Mouse (Mus musculus): ENCODE results near the gene Uba7. TPM values are rescaled to one million over a fixed set of nuclear protein-coding genes. Genes with fewer than 3 reads are reported as not detected.
A peak's percentile ranks its signal among the peaks of the same experiment; 100 is the strongest.
"Not testable (repeated sequence)": the region's sequence is repeated elsewhere in the genome, so short reads cannot be mapped to it uniquely, and the experiment has no call there.

The Uba7 gene
- polyA plus RNA-seq, 1 experiment from 2014 or later: 37.0 TPM

DNA sequence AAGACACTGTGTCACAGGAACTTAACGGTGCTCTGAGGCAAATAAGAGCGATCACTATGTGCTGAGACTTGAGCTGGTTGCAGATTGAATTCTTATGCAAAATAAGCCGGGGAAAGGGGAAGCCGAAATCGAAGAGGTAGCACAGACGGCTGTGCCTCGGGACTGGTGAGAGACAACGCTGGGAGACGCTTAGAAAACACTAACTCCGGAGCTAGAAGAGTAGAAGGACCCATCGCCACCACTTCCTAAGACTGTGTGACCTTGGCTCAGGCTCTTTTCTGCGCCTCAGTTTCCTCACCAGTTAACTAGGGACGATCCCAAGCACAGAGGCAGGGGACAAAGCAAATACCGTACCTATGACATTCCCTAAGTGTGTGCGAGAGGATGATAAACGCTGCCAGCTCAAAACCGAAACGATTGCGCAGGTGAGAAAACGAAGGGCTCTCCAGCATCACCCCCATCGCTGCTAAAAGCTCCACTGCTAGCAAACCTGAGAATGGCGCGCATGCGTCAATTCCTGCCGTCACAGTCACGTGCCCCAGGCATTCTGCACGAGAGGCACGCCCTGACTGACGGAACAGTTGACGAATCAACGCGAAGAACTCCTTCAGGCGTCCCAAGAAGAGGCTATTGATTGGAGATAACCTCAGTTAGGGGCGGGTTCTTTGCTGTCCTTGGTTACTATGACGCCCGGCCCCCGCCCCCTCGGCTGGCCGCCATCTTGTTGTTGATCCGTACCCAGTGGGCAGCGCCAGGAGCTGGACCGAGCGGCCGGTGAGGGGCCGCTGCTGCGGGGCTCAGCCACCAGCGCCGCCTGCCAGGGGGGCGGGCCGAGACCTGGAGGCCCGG lies 26.8 kb downstream of the Uba7 start, which contains the start of gene Ip6k1:
Gene Ip6k1 (plus strand): TSS at position 580 of the 849 bp plus-strand sequence.
- H3K9ac ChIP-seq: peak within 1 kb of the TSS; percentile 96
- H3K27me3 ChIP-seq (replicated peaks): no peaks in the 10 kb centered on the region
- 0 out of 2 replicates have a peak, but pooled peaks cover 7% of the 10 kb centered on the region for H3K4me1 ChIP-seq
- WGBS: under 1% methylated on average over 51 of the region's 51 CpGs
- H3K36me3 ChIP-seq: no peaks in the 10 kb centered on the region
- peak within 1 kb of the TSS; percentile 94 for H3K27ac ChIP-seq
- ATAC-seq (ENCODE audit: insufficient read depth, low FRiP score, low read depth): peak; percentile 98
- peak within 1 kb of the TSS; percentile 100 for H3K4me3 ChIP-seq (replicated peaks)
- no peaks in the 10 kb centered on the region for H3K9me3 ChIP-seq
- H3K4me2 ChIP-seq: peak within 1 kb of the TSS; percentile 85

DNA sequence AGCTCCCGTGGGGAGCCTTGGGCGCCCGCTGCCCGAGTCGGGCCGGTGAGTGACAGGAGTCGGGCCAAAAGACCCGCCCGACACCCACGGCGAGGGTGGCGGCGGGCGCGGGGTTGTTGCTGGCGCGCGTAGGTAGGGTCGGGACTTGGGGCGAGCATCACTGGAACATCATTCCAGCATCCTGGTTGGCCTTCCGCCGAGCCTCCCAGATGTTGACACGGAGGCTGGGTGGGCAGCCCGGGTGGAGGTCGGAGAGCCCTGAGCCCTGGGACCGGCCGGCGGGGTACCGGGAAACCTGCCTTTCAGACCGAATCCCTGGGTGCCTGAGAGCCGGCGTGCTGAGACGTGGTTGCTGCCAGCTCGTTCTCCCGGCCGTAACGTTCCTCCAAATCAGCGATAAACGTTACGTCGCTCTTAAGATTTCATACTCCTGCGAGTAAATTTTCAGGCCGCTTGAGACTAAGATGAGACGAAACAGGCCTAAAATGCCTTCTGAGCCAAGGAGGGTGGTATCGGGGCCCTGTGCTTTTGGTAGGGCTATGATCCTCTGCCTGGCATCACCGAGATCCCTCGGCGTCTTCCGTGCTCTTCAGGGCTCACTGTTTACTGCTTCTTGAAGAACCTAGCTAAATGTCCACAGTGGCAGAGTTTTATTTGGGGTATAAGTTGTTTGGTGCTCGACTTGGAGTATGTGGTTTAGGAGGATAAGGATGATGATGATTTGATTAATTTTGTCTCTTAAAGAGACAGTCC lies 27.6 kb downstream of the Uba7 start:
- no peaks in the 10 kb centered on the region for H3K36me3 ChIP-seq
- peak overlapping the region; percentile 100 for H3K4me3 ChIP-seq (replicated peaks)
- no peaks in the 10 kb centered on the region for H3K27me3 ChIP-seq (replicated peaks)
- ATAC-seq (ENCODE audit: insufficient read depth, low FRiP score, low read depth): peak; percentile 48
- peak overlapping the region; percentile 96 for H3K9ac ChIP-seq
- H3K9me3 ChIP-seq: no peaks in the 10 kb centered on the region
- H3K4me2 ChIP-seq: peak overlapping the region; percentile 61
- 0 out of 2 replicates have a peak, but pooled peaks cover 7% of the 10 kb centered on the region for H3K4me1 ChIP-seq
- whole genome bisulfite sequencing: under 1% methylated on average over 50 of the region's 50 CpGs
- H3K27ac ChIP-seq: peak overlapping the region; percentile 94

DNA sequence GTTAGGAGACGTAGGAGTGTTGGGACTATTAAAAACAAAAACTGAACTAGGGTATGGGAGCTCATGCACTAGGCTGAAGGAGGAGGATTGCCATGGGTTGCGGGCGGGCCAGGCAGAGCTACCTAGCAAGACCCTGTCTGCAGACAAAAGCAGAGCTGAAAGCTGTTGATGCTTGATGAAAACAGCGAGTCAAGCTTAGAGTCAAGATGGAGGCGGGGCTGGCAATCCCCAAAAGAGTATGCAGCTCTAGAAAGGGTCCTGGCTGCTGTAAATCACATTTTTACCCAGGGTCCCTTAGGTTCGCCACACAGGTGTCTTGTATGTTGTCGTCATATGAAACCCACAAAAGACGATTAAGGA lies 28.2 kb downstream of the Uba7 start:
- Histone ChIP-seq H3K4me1 (0 out of 2 replicates have a peak, but pooled peaks cover 7% of the 10 kb centered on the region), H3K4me3 (replicated peaks) (peak overlapping the region; percentile 100), H3K9ac (peak overlapping the region; percentile 96), H3K27ac (peak overlapping the region; percentile 94; the same call in 1 of the 2 replicates), H3K9me3 (no peaks in the 10 kb centered on the region), H3K27me3 (replicated peaks) (no peaks in the 10 kb centered on the region), H3K36me3 (no peaks in the 10 kb centered on the region), H3K4me2 (peak overlapping the region; percentile 61)
- ATAC-seq (ENCODE audit: insufficient read depth, low FRiP score, low read depth): no peak
- WGBS: 12% methylated on average over 8 of the region's 8 CpGs

DNA sequence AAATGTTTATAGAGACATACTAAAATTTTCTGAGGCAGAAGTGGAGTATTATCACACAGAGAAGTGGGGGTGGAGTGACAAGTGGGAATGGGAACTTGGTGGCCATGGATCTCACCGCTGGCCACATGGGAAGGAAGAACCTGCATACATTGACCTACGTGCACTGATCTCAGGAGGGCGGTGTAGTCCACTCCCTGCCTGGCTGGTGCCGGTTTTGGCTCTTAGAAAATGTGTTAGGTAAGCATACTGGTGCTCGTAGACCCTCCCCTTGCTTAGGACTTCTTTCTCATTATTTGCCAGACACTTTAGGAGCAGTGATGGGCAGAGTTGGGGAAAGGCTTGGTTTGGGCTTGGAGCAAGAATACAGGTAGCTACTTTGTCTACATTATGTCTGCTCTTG lies 32.7 kb downstream of the Uba7 start:
- Histone ChIP-seq H3K9me3 (no peaks in the 10 kb centered on the region), H3K9ac (no peak overlapping the region), H3K4me2 (no peak overlapping the region), H3K4me3 (replicated peaks) (no peak overlapping the region), H3K27me3 (replicated peaks) (no peaks in the 10 kb centered on the region), H3K27ac (no peak overlapping the region), H3K36me3 (no peaks in the 10 kb centered on the region), H3K4me1 (0 out of 2 replicates have a peak, but pooled peaks cover 7% of the 10 kb centered on the region)
- no peak for ATAC-seq (ENCODE audit: insufficient read depth, low FRiP score, low read depth)
- WGBS: 82% methylated on average over 5 of the region's 5 CpGs

DNA sequence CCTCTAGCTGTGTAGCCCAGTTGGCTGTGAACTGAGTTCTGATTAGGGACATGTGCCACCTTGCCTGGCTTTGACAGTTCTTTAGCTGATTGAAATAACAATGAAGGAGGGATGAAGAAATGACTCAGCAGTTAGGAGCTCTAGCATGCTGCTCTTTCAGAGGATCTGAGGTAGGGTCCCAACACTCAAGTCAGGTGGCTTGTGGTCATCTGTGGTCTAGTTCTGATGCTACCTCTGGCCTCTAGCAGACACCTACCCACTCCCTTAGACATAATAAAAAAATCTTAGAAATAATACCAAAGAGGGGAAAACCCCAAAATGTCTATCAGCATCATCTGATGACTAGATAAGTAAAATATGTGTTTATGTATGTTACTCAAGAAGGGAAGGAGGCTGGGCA lies 35.1 kb downstream of the Uba7 start:
- no peaks in the 10 kb centered on the region for H3K4me1 ChIP-seq
- H3K4me3 ChIP-seq (replicated peaks): no peak overlapping the region
- H3K9ac ChIP-seq: no peak overlapping the region
- H3K36me3 ChIP-seq: no peaks in the 10 kb centered on the region
- no peak overlapping the region for H3K27ac ChIP-seq
- ATAC-seq (ENCODE audit: insufficient read depth, low FRiP score, low read depth): no peak
- no peaks in the 10 kb centered on the region for H3K9me3 ChIP-seq
- no peak overlapping the region for H3K4me2 ChIP-seq
- H3K27me3 ChIP-seq (replicated peaks): no peaks in the 10 kb centered on the region

DNA sequence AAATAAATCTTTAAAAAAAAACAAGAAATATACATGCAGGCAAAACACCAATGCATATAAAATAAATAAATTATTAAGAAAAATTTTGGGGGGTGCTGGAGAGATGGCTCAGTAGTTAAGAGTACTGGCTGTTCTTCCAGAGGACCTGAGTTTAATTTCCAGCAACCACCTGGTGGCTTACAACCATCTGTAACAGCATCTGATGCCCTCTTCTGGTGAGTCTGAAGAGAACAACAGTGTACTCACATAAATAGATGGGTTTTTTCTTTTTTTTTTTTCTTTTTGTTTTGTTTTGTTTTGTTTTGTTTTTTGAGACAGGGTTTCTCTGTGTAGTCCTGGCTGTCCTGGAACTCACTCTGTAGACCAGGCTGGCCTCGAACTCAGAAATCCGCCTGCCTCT lies 38.3 kb downstream of the Uba7 start:
- not testable (repeated sequence) for H3K4me3 ChIP-seq (replicated peaks); H3K4me2 ChIP-seq; H3K27me3 ChIP-seq (replicated peaks); H3K27ac ChIP-seq; H3K9me3 ChIP-seq; H3K4me1 ChIP-seq; H3K36me3 ChIP-seq; H3K9ac ChIP-seq; ATAC-seq (ENCODE audit: insufficient read depth, low FRiP score, low read depth)
- WGBS: 95% methylated on average over 2 of the region's 2 CpGs

DNA sequence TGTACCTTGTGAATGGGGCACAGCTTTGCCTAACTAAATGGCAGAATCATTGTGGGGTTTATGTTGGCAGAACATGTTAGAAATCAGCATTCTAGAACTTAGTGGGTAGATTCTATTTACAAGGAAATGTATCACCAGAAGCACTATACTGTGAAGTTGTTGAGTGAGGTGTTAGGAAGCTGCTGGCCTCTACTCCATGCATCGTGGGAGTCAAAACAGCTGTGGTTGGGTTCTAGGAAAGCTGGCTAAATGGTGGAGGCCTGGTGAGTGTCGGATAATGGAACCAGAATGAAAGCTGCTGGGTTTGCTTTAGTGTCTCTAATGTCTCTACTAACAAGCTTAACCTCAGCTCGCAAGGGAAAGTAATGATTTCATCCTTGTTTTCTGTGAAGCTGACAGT lies 41.8 kb downstream of the Uba7 start:
- H3K27me3 ChIP-seq (replicated peaks): no peaks in the 10 kb centered on the region
- H3K9me3 ChIP-seq: no peaks in the 10 kb centered on the region
- H3K9ac ChIP-seq: no peak overlapping the region
- no peak for ATAC-seq (ENCODE audit: insufficient read depth, low FRiP score, low read depth)
- H3K4me1 ChIP-seq: no peaks in the 10 kb centered on the region
- H3K36me3 ChIP-seq: no peaks in the 10 kb centered on the region
- H3K4me3 ChIP-seq (replicated peaks): no peak overlapping the region
- no peak overlapping the region for H3K4me2 ChIP-seq
- WGBS: 78% methylated on average over 3 of the region's 3 CpGs
- H3K27ac ChIP-seq: no peak overlapping the region

DNA sequence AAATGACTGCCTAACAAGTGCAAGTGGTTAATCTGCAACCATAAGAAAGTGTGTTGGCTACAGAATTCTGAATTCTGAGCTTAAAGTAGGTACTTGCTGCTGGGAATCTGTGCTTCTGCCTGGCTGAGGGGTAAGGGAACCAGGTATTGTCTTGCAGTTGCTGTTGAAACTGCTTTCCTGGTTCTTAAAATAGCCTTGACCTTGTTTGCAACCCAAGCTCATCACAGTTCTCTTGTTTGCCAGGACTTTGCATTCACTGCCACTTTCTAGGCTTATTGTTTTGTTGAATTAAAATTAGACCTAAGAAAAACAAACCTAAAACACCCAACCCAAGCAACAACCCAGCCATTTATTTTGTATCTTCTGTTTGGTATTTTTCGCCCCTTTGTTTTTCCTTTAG lies 45.4 kb downstream of the Uba7 start:
- H3K4me1 ChIP-seq: no peaks in the 10 kb centered on the region
- no peak overlapping the region for H3K27ac ChIP-seq
- peaks cover 17% of the 10 kb centered on the region; the same call in 1 of the 2 replicates for H3K36me3 ChIP-seq
- H3K9ac ChIP-seq: no peak overlapping the region
- no peak overlapping the region for H3K4me2 ChIP-seq
- WGBS: 84% methylated on average over 1 of the region's 1 CpGs
- H3K4me3 ChIP-seq (replicated peaks): no peak overlapping the region
- ATAC-seq (ENCODE audit: insufficient read depth, low FRiP score, low read depth): no peak
- H3K27me3 ChIP-seq (replicated peaks): no peaks in the 10 kb centered on the region
- H3K9me3 ChIP-seq: no peaks in the 10 kb centered on the region

DNA sequence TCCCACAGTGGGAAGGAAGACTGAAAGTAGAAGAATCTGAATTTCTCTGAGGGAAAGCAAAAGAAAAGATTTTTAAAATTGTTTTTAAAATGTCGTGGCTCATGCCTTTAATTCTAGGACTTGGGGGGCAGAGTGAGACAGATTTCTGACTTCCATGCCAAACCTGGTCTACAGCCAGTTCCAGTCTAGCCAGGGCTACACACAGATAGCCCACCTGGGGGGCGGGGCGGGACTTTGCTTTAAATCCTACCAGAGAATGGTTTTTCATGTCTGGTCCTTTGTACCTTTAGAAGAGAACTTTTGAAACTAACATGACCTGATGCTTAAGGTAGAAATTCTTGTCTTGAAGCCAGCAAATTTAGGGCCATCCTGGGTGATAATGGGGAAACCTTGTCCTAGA lies 47.9 kb downstream of the Uba7 start:
- 89% methylated on average over 3 of the region's 3 CpGs for WGBS

DNA sequence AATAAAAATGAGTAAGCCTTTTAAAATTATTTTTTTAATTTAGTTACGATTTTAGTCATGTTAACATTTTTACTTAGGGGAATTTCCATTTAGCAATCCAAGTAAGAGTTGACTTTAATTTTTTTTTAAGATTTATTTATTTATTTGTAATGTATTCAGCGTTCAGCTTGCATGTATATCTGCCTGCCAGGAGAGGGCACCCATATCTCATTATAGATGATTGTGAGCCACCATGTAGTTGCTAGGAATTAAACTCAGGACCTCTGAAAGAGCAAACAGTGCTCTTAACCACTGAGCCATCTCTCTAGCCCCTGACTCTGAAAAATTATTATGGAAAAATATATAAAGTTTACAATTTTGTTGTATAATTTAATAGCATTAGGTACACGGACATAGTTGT lies 51.3 kb downstream of the Uba7 start:
- H3K9me3 ChIP-seq: no peaks in the 10 kb centered on the region
- H3K9ac ChIP-seq: no peak overlapping the region
- peaks cover 36% of the 10 kb centered on the region for H3K36me3 ChIP-seq
- H3K27ac ChIP-seq: no peak overlapping the region
- H3K4me1 ChIP-seq: no peaks in the 10 kb centered on the region
- no peak for ATAC-seq (ENCODE audit: insufficient read depth, low FRiP score, low read depth)
- WGBS: 88% methylated on average over 3 of the region's 3 CpGs
- no peak overlapping the region for H3K4me2 ChIP-seq
- H3K4me3 ChIP-seq (replicated peaks): no peak overlapping the region
- no peaks in the 10 kb centered on the region for H3K27me3 ChIP-seq (replicated peaks)

More for the DNA sequence above, 47.9 kb downstream of the Uba7 start:
- no peaks in the 10 kb centered on the region for H3K9me3 ChIP-seq
- H3K4me2 ChIP-seq: no peak overlapping the region
- peaks cover 31% of the 10 kb centered on the region for H3K36me3 ChIP-seq
- H3K27me3 ChIP-seq (replicated peaks): no peaks in the 10 kb centered on the region
- H3K4me3 ChIP-seq (replicated peaks): no peak overlapping the region
- H3K9ac ChIP-seq: no peak overlapping the region
- no peak overlapping the region for H3K27ac ChIP-seq
- H3K4me1 ChIP-seq: no peaks in the 10 kb centered on the region
- no peak for ATAC-seq (ENCODE audit: insufficient read depth, low FRiP score, low read depth)

DNA sequence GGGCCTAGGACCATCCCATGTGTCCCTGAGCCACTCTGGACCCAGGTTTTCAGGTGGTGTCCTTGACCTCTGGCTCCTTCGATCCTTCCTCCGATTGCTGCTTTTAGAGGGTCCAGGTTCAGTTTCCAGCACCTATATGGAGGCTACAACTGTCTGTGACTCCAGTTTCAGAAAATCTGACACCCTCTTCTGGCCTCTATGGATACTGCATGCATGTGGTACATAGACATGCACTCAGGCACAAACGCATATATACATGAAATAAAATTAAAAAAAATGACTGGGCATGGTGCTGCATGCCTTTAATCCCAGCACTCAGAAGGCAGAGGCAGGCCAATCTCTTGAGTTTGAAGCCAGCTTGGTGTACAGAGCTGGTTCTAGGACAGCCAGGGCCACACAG lies 52.6 kb downstream of the Uba7 start:
- Histone ChIP-seq H3K4me1 (no peaks in the 10 kb centered on the region), H3K9ac (no peak overlapping the region), H3K4me3 (replicated peaks) (no peak overlapping the region), H3K4me2 (no peak overlapping the region), H3K27ac (no peak overlapping the region), H3K27me3 (replicated peaks) (no peaks in the 10 kb centered on the region), H3K36me3 (peaks cover 39% of the 10 kb centered on the region), H3K9me3 (no peaks in the 10 kb centered on the region)
- 96% methylated on average over 3 of the region's 3 CpGs for WGBS
- no peak for ATAC-seq (ENCODE audit: insufficient read depth, low FRiP score, low read depth)

DNA sequence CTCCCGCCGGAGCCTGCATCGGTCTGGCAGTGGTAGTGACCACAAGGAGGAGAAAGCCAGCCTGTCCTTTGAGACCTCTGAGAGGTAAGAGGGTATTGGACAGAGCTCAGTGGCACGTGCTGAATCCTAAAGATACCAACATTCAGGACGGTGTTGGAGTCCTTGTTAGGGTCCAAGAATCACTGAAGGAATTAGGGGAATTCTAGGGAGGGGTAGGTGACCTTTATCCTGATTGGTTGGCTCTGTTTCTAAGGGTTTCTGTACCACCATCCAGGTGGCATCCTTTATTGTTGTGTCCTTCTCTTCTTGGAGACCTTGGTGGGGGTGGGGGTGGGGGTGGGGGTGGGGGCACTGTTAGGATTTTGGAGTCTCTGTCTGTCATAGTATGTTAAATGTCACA lies 56.8 kb downstream of the Uba7 start:
- WGBS: 93% methylated on average over 5 of the region's 5 CpGs
- H3K4me3 ChIP-seq (replicated peaks): no peak overlapping the region

More for the DNA sequence above, 56.8 kb downstream of the Uba7 start:
- Histone ChIP-seq H3K36me3 (peaks cover 18% of the 10 kb centered on the region), H3K27me3 (replicated peaks) (no peaks in the 10 kb centered on the region), H3K9me3 (no peaks in the 10 kb centered on the region), H3K9ac (no peak overlapping the region), H3K4me1 (no peaks in the 10 kb centered on the region), H3K27ac (no peak overlapping the region), H3K4me2 (no peak overlapping the region)
- no peak for ATAC-seq (ENCODE audit: insufficient read depth, low FRiP score, low read depth)

Data from stomach, embryonic 15.5 days (tissue).